Mouse (Mus musculus): ENCODE results near the gene Cox17.

- no peak for TF ChIP-seq POLR2A (IDR thresholded peaks at IDR 0.05; ENCODE audit: low read depth, low read length)
- TF ChIP-seq CTCF (conservative IDR thresholded peaks at IDR 0.05; ENCODE audit: insufficient read depth, insufficient read length, low read depth, low read length): no peak
Observed at GRCm38 (mm10) chr16:38307221-38307605, 39.6 kb upstream of the Cox17 start.

All from kidney, adult 2 months (tissue).